Comparison of ENCODE assay signal across 8 mouse cellular contexts in the genomic region with DNA sequence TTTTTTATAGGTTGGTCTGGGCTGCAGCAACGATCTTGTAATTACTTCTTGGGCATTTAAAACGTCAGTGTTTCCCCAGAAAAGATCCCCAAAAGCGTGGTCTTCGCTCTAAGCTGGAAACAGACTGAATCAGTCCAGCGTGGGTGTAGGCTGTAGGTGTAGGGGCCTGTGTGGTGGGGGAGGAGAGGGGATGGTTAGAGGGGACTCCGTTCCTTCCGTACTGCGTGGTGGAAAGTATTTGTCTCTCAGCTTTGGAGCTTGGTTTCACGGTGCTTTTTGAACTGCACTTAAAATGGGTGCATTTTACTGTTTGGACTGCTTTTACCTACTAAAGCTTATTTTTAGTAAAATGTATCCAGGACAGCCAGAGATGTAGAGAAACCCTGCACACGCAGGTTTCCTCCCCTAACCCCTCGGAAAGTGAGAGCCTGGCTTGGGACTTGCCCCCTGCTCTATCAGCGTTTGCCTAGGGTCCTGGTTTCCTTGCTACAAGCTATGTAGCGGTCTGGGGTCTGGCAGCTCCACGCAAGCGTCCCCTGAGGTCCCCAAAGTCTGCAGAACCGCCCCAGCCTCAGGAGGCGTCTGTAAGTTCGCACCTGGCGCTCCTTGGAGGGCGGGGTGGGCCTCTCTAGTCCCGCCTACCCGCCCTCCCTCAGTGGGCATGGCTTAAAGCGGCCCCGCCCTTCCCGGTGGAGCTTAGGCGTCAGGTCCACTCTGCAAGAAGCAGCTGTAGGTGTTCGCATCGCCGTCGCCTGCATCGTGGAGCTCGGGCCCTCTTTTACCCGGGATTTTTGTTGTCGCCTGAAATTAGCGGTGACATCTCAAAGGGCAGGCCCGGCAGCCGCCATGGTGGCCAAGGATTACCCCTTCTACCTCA.
DNase-seq lines count a peak whose midpoint lies in the region; ATAC-seq and TF ChIP-seq lines count a peak whose summit lies in the region.

No protein-coding gene starts in this region.

- H3K27ac ChIP-seq in heart, embryonic 11.5 days (ENCODE audit: low read depth, low read length), result no peak overlapping the region
- H3K27ac ChIP-seq in kidney, embryonic 15.5 days, result no peak overlapping the region
- H3K27ac ChIP-seq in limb, embryonic 14.5 days (replicated peaks; ENCODE audit: low read depth, low read length), result 0 out of 2 replicates have a peak overlapping the region, but pooled peaks have one; percentile 48
- no peak overlapping the region for H3K27ac ChIP-seq in midbrain, embryonic 15.5 days

- H3K4me2 ChIP-seq in heart, embryonic 11.5 days, result peak overlapping the region; percentile 81
- peak overlapping the region; percentile 92 for H3K4me2 ChIP-seq in kidney, embryonic 15.5 days
- H3K4me2 ChIP-seq in limb, embryonic 14.5 days (replicated peaks; ENCODE audit: low read depth, low read length, severe bottlenecking), result peak overlapping the region; percentile 96
- peak overlapping the region; percentile 97 for H3K4me2 ChIP-seq in midbrain, embryonic 15.5 days

- WGBS in heart, embryonic 11.5 days (ENCODE audit: insufficient replicate concordance), result 2% methylated on average over 37 of the region's 37 CpGs
- 3% methylated on average over 37 of the region's 37 CpGs for WGBS in kidney, embryonic 15.5 days
- WGBS in limb, embryonic 14.5 days, result 2% methylated on average over 37 of the region's 37 CpGs
- WGBS in midbrain, embryonic 15.5 days, result 2% methylated on average over 37 of the region's 37 CpGs

- H3K9me3 ChIP-seq in heart, embryonic 11.5 days (replicated peaks; ENCODE audit: control insufficient read depth, low read length), result no peaks in the 10 kb centered on the region
- H3K9me3 ChIP-seq in kidney, embryonic 15.5 days (replicated peaks), result no peaks in the 10 kb centered on the region
- H3K9me3 ChIP-seq in limb, embryonic 14.5 days (ENCODE audit: control insufficient read depth, low read length), result no peaks in the 10 kb centered on the region
- H3K9me3 ChIP-seq in midbrain, embryonic 15.5 days, result no peaks in the 10 kb centered on the region

- ATAC-seq in erythroblast, adult 5-6 weeks (replicated peaks; ENCODE audit: low FRiP score, poor library complexity, severe bottlenecking), result peak; percentile 89
- ATAC-seq in heart, embryonic 11.5 days (replicated peaks; ENCODE audit: insufficient number of reproducible peaks, low FRiP score, low TSS enrichment), result peak; percentile 90
- peak; percentile 97 for ATAC-seq in kidney, embryonic 15.5 days (replicated peaks; ENCODE audit: low FRiP score)
- peak; percentile 88 for ATAC-seq in limb, embryonic 14.5 days (ENCODE audit: low FRiP score, low read depth)
- ATAC-seq in midbrain, embryonic 15.5 days (replicated peaks), result peak; percentile 94

- peak overlapping the region; percentile 65 for H3K9ac ChIP-seq in heart, embryonic 11.5 days (ENCODE audit: low read depth, low read length)
- H3K9ac ChIP-seq in kidney, embryonic 15.5 days, result peak overlapping the region; percentile 51
- peak overlapping the region; percentile 64 for H3K9ac ChIP-seq in limb, embryonic 14.5 days (ENCODE audit: low read depth, low read length, severe bottlenecking)
- H3K9ac ChIP-seq in midbrain, embryonic 15.5 days, result peak overlapping the region; percentile 61

- TF ChIP-seq POLR2A in limb, embryonic 14.5 days (IDR thresholded peaks at IDR 0.05; ENCODE audit: borderline replicate concordance, extremely low read depth, insufficient read depth, insufficient read length), result no peak; the same call in 1 of the 2 replicates

- H3K4me1 ChIP-seq in heart, embryonic 11.5 days (ENCODE audit: control insufficient read depth, insufficient read depth, low read length), result no peaks in the 10 kb centered on the region; the same call in 1 of the 2 replicates
- H3K4me1 ChIP-seq in kidney, embryonic 15.5 days, result peaks cover 25% of the 10 kb centered on the region
- H3K4me1 ChIP-seq in limb, embryonic 14.5 days (ENCODE audit: control insufficient read depth, insufficient read depth, low read length), result peaks cover 40% of the 10 kb centered on the region
- H3K4me1 ChIP-seq in midbrain, embryonic 15.5 days, result peaks cover 14% of the 10 kb centered on the region

- DNase-seq in A20 (ENCODE audit: low read depth, low spot score), result peak; percentile 92
- DNase-seq in brain, embryonic 18.5 days (ENCODE audit: low read depth, low spot score), result peak; percentile 55
- DNase-seq in limb, embryonic 14.5 days (ENCODE audit: low spot score), result peak; percentile 88
- peak; percentile 90 to 95 for DNase-seq in spleen, adult 18-20 months

- H3K36me3 ChIP-seq in heart, embryonic 11.5 days (ENCODE audit: control insufficient read depth, insufficient read depth, low read length), result no peaks in the 10 kb centered on the region
- H3K36me3 ChIP-seq in kidney, embryonic 15.5 days, result no peaks in the 10 kb centered on the region
- no peaks in the 10 kb centered on the region for H3K36me3 ChIP-seq in limb, embryonic 14.5 days (ENCODE audit: control insufficient read depth, insufficient read depth, low read length)
- no peaks in the 10 kb centered on the region for H3K36me3 ChIP-seq in midbrain, embryonic 15.5 days (replicated peaks)

- H3K4me3 ChIP-seq in heart, embryonic 11.5 days (ENCODE audit: low read depth, low read length), result peak overlapping the region; percentile 47
- H3K4me3 ChIP-seq in kidney, embryonic 15.5 days (replicated peaks), result peak overlapping the region; percentile 52
- H3K4me3 ChIP-seq in limb, embryonic 14.5 days (replicated peaks; ENCODE audit: low read length), result peak overlapping the region; percentile 64
- H3K4me3 ChIP-seq in midbrain, embryonic 15.5 days, result peak overlapping the region; percentile 67

- peaks cover 6% of the 10 kb centered on the region; the same call in 1 of the 2 replicates for H3K27me3 ChIP-seq in heart, embryonic 11.5 days (ENCODE audit: control insufficient read depth, insufficient read depth, low read length)
- H3K27me3 ChIP-seq in kidney, embryonic 15.5 days, result peaks cover 22% of the 10 kb centered on the region
- H3K27me3 ChIP-seq in limb, embryonic 14.5 days (ENCODE audit: control insufficient read depth, insufficient read depth, low read length), result no peaks in the 10 kb centered on the region
- H3K27me3 ChIP-seq in midbrain, embryonic 15.5 days (replicated peaks), result peaks cover 15% of the 10 kb centered on the region
